Mouse (Mus musculus): Measurements from ENCODE around the gene Pifo. TPM values are rescaled to one million over a fixed set of nuclear protein-coding genes. Genes with fewer than 3 reads are reported as not detected.

Pifo gene
- total RNA-seq, 2 experiments from 2014 or later: not detected

- intact Hi-C loops (cut with DNase I; ENCODE audit: low total_unique reads): no loop called here
- peak; percentile 94 for DNase-seq
Measured at GRCm38 (mm10) chr3:105958974-105959580, 55.4 kb downstream of the Pifo start, which contains the start of gene Wdr77. Wdr77 (plus strand) TSS chr3:105959369.

- no peak for DNase-seq
- intact Hi-C loops (cut with DNase I; ENCODE audit: low total_unique reads): no loop called here
Measured at GRCm38 (mm10) chr3:105958204-105958603, 56.2 kb downstream of the Pifo start.

GRCm38 (mm10) chr3:105957235-105957634, 57.2 kb downstream of the Pifo start:
- DNase-seq: no peak
- intact Hi-C loops (cut with DNase I; ENCODE audit: low total_unique reads): no loop called here

GRCm38 (mm10) chr3:105951348-105951747, 63.1 kb downstream of the Pifo start:
- intact Hi-C loops (cut with DNase I; ENCODE audit: low total_unique reads): loop anchor here (5.0 kb wide), 1 partner anchor 269 kb away; no protein-coding TSS in a partner anchor
- DNase-seq: no peak

Other genes starting within 250 kb of the Pifo start
- gene Rap1a, start 213.3 kb downstream of the Pifo start, total RNA-seq (2021): 100 to 1,000 TPM in 1 of 2 experiments, 10 to 100 TPM in 1; 95.3 to 107 TPM
- gene Adora3, start 143.8 kb downstream of the Pifo start, total RNA-seq (2021): not detected
- not detected for gene Tmigd3, start 143.7 kb downstream of the Pifo start, total RNA-seq (2021)
- under 1 TPM; 0.44 to 0.74 TPM for gene I830077J02Rik, start 82.0 kb downstream of the Pifo start, total RNA-seq (2021)
- 10 to 100 TPM; 30.2 to 38.2 TPM for gene Wdr77, start 55.3 kb downstream of the Pifo start, total RNA-seq (2021)
- gene Atp5f1, start 54.5 kb downstream of the Pifo start, total RNA-seq (2021): 100 to 1,000 TPM; 598 to 698 TPM
- under 1 TPM; 0.60 to 0.86 TPM for gene Ovgp1, start 40.9 kb downstream of the Pifo start, total RNA-seq (2021)
- under 1 TPM in 1 of 2 experiments, not detected in 1; 0.29 TPM for gene Chil5, start 18.2 kb upstream of the Pifo start, total RNA-seq (2021)
- not detected for gene Chia1, start 98.6 kb upstream of the Pifo start, total RNA-seq (2021)
- gene Chil3, start 152.9 kb upstream of the Pifo start, total RNA-seq (2021): not detected
- not detected for gene Chil4, start 204.9 kb upstream of the Pifo start, total RNA-seq (2021)

Data from gastrocnemius, postnatal 14 days (tissue).